Mouse (Mus musculus) liver, embryonic 15.5 days (tissue): ENCODE data around the gene Mical2. TPM values are rescaled to one million over a fixed set of nuclear protein-coding genes. Genes with fewer than 3 reads are reported as not detected.
A peak's percentile ranks its signal among the peaks of the same experiment; 100 is the strongest.

ENCODE experiments used
- ATAC-seq: fragments of 200-750 bp; cut with Nextera tagmentation; 2 replicates; pipeline ENCODE4 v1.8.0; 2017; ENCODE audit warnings: moderate number of reproducible peaks, mild to moderate bottlenecking, moderate library complexity; ENCODE audit not compliant: insufficient read depth
- H3K27ac ChIP-seq: fragments of 300-500 bp; sonication (generic); replicated peaks from 2 replicates; pipeline ENCODE4 v1.5.1; 2015; ENCODE audit warnings: mild to moderate bottlenecking, inconsistent platforms
- H3K27me3 ChIP-seq: fragments of 300-500 bp; sonication (generic); 2 replicates; pipeline ENCODE4 v1.6.1; 2015; ENCODE audit warnings: mild to moderate bottlenecking, inconsistent platforms
- H3K36me3 ChIP-seq: fragments of 300-500 bp; sonication (generic); replicated peaks from 2 replicates; pipeline ENCODE4 v1.6.1; 2015; ENCODE audit warnings: moderate library complexity, mild to moderate bottlenecking, inconsistent platforms
- H3K4me1 ChIP-seq: fragments of 300-500 bp; sonication (generic); replicated peaks from 2 replicates; pipeline ENCODE4 v1.6.1; 2015; ENCODE audit warnings: inconsistent platforms
- H3K4me2 ChIP-seq: fragments of 300-500 bp; sonication (generic); 2 replicates; pipeline ENCODE4 v1.6.1; 2015; ENCODE audit warnings: moderate library complexity, mild to moderate bottlenecking, inconsistent platforms
- H3K4me3 ChIP-seq: fragments of 300-500 bp; sonication (generic); replicated peaks from 2 replicates; pipeline ENCODE4 v1.5.1; 2015; ENCODE audit warnings: mild to moderate bottlenecking, inconsistent platforms
- H3K9ac ChIP-seq: fragments of 300-500 bp; sonication (generic); 2 replicates; pipeline ENCODE4 v1.6.1; 2015; ENCODE audit warnings: moderate library complexity, mild to moderate bottlenecking, inconsistent platforms
- H3K9me3 ChIP-seq: fragments of 300-500 bp; sonication (generic); replicated peaks from 2 replicates; pipeline ENCODE4 v1.6.1; 2016; ENCODE audit warnings: inconsistent platforms
- WGBS: fragments of 180-500 bp; shearing (Covaris S2); methylation state at CpG from one replicate; pipeline ENCODE4 v1.1.7; 2015; ENCODE audit warnings: mixed read lengths; ENCODE audit not compliant: insufficient replicate concordance; 5-methylcytosine and 5-hydroxymethylcytosine counted together
- polyA plus RNA-seq: library from polyadenylated mRNA; unstranded; fragments of >200 nt; fragmentation: Nextera tagmentation; extraction: Ambion mirVana; gene quantifications from 2 replicates; pipeline ENCODE4 v1.2.1, GENCODE M21; 2015

Gene Mical2
- polyA plus RNA-seq, 1 experiment from 2014 or later, result 1.8 TPM

- Histone ChIP-seq H3K4me3 (no peak overlapping the region), H3K4me2 (no peak overlapping the region), H3K27me3 (no peaks in the 10 kb centered on the region), H3K9ac (no peak overlapping the region), H3K36me3 (no peaks in the 10 kb centered on the region), H3K27ac (no peak overlapping the region), H3K9me3 (no peaks in the 10 kb centered on the region), H3K4me1 (no peaks in the 10 kb centered on the region)
- no peak for ATAC-seq
- WGBS, result 59% methylated on average over 5 of the region's 5 CpGs
These were observed 31.4 kb upstream of the Mical2 start for GRCm38 (mm10) chr7:112194286-112194685.

DNA sequence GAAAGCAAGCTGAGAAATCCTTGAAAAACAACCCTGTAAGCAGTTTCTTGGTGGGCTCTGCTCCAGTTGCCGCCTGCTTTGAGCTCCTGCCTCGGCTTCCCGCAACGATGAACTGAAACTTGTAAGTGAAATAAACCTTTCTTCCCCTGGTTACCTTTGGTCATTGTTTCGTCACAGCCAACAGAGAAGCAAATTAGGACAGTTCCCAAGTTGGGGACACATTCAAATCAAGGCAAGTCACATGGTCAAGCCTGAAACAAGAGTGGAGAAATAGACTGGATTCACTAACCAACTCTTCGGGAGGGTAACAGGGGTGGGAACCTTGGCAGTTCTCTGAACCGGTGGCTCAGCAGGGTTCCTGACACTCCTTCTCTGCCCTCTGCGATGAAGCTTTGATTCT is 28.2 kb upstream of the Mical2 start:
- Histone ChIP-seq H3K27me3 (no peaks in the 10 kb centered on the region), H3K27ac (no peak overlapping the region), H3K4me3 (no peak overlapping the region), H3K4me1 (no peaks in the 10 kb centered on the region), H3K4me2 (no peak overlapping the region), H3K9me3 (no peaks in the 10 kb centered on the region), H3K36me3 (no peaks in the 10 kb centered on the region), H3K9ac (no peak overlapping the region)
- 62% methylated on average over 8 of the region's 8 CpGs for WGBS
- ATAC-seq, result no peak

DNA sequence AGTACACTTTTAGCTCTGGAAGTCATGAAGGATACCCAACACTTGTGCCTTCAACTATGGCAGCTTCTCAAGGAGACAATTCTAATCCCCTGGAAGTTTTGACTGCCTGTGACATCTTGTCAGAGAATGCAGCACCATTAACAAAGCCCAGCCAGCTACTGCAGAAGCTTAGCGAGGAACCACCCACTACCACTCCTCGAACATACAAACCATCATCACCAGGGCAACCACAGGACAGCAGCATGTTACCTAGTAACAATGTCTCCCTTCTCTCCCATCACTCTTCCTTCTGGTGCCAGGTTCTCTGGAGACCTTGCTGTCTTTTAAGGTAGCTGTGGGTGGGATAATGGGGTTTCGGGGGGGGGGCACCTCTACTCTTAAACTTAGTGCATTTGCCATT is 26.3 kb upstream of the Mical2 start:
- no peaks in the 10 kb centered on the region for H3K27me3 ChIP-seq
- no peak overlapping the region for H3K27ac ChIP-seq
- H3K4me1 ChIP-seq, result no peaks in the 10 kb centered on the region
- no peaks in the 10 kb centered on the region for H3K9me3 ChIP-seq
- WGBS, result 37% methylated on average over 3 of the region's 3 CpGs
- H3K4me2 ChIP-seq, result no peak overlapping the region
- ATAC-seq, result no peak
- H3K9ac ChIP-seq, result no peak overlapping the region
- no peak overlapping the region for H3K4me3 ChIP-seq
- no peaks in the 10 kb centered on the region for H3K36me3 ChIP-seq

GRCm38 (mm10) chr7:112200761-112201160 is 24.9 kb upstream of the Mical2 start:
- ATAC-seq, result no peak
- Histone ChIP-seq H3K9ac (no peak overlapping the region), H3K27ac (no peak overlapping the region), H3K9me3 (no peaks in the 10 kb centered on the region), H3K4me3 (no peak overlapping the region), H3K4me2 (no peak overlapping the region), H3K27me3 (no peaks in the 10 kb centered on the region), H3K4me1 (no peaks in the 10 kb centered on the region), H3K36me3 (no peaks in the 10 kb centered on the region)
- 41% methylated on average over 4 of the region's 4 CpGs for WGBS

- no peaks in the 10 kb centered on the region for H3K36me3 ChIP-seq
- H3K9me3 ChIP-seq, result no peaks in the 10 kb centered on the region
- no peak overlapping the region for H3K27ac ChIP-seq
- H3K4me2 ChIP-seq, result no peak overlapping the region
- no peaks in the 10 kb centered on the region for H3K27me3 ChIP-seq
- WGBS, result 37% methylated on average over 4 of the region's 4 CpGs
- no peak overlapping the region for H3K9ac ChIP-seq
- H3K4me1 ChIP-seq, result no peaks in the 10 kb centered on the region
- ATAC-seq, result no peak
- no peak overlapping the region for H3K4me3 ChIP-seq
These were observed 23.5 kb upstream of the Mical2 start for GRCm38 (mm10) chr7:112202194-112202593.

DNA sequence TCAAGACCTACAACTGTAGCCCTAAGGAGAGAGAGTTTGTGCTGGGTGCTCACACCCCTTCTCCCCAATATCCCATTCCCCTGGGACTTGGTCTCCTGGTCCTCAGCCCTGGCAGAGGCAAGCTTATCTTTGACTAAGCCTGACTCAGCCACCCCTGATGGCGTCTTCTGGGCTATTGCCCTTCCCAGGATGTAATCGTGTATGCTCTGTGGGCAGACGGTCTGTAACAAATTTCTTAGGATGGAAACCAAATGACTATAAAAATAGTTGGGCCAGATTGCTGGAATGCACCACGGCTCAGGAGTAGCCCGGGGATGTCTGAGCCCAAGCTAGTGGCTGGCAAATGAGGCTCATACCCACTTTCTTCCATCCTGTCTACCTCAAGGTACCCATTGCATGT is 22.8 kb upstream of the Mical2 start:
- ATAC-seq, result no peak
- no peak overlapping the region for H3K27ac ChIP-seq
- H3K4me3 ChIP-seq, result no peak overlapping the region
- no peaks in the 10 kb centered on the region for H3K36me3 ChIP-seq
- no peaks in the 10 kb centered on the region for H3K4me1 ChIP-seq
- H3K9ac ChIP-seq, result no peak overlapping the region
- WGBS, result 61% methylated on average over 5 of the region's 5 CpGs
- no peaks in the 10 kb centered on the region for H3K27me3 ChIP-seq
- no peak overlapping the region for H3K4me2 ChIP-seq
- H3K9me3 ChIP-seq, result no peaks in the 10 kb centered on the region

- Histone ChIP-seq H3K4me2 (no peak overlapping the region), H3K27ac (no peak overlapping the region), H3K36me3 (no peaks in the 10 kb centered on the region), H3K9me3 (no peaks in the 10 kb centered on the region), H3K27me3 (no peaks in the 10 kb centered on the region), H3K4me1 (peaks cover 9% of the 10 kb centered on the region), H3K4me3 (no peak overlapping the region), H3K9ac (no peak overlapping the region)
- WGBS, result 44% methylated on average over 5 of the region's 5 CpGs
- no peak for ATAC-seq
These were observed 21.7 kb upstream of the Mical2 start for GRCm38 (mm10) chr7:112203937-112204336.

- 25% methylated on average over 6 of the region's 6 CpGs for WGBS
These were observed 21.2 kb upstream of the Mical2 start for GRCm38 (mm10) chr7:112204380-112204963.

GRCm38 (mm10) chr7:112205513-112205912 is 20.1 kb upstream of the Mical2 start:
- Histone ChIP-seq H3K27me3 (no peaks in the 10 kb centered on the region), H3K4me2 (no peak overlapping the region), H3K4me3 (no peak overlapping the region), H3K4me1 (peaks cover 11% of the 10 kb centered on the region), H3K9ac (no peak overlapping the region), H3K27ac (no peak overlapping the region), H3K9me3 (no peaks in the 10 kb centered on the region), H3K36me3 (no peaks in the 10 kb centered on the region)
- no peak for ATAC-seq
- WGBS, result 63% methylated on average over 6 of the region's 6 CpGs

More at GRCm38 (mm10) chr7:112204380-112204963, 21.2 kb upstream of the Mical2 start:
- Histone ChIP-seq H3K9me3 (no peaks in the 10 kb centered on the region), H3K4me1 (peaks cover 11% of the 10 kb centered on the region), H3K9ac (no peak overlapping the region), H3K27ac (no peak overlapping the region), H3K36me3 (no peaks in the 10 kb centered on the region), H3K4me3 (no peak overlapping the region), H3K27me3 (no peaks in the 10 kb centered on the region), H3K4me2 (no peak overlapping the region)
- no peak for ATAC-seq

DNA sequence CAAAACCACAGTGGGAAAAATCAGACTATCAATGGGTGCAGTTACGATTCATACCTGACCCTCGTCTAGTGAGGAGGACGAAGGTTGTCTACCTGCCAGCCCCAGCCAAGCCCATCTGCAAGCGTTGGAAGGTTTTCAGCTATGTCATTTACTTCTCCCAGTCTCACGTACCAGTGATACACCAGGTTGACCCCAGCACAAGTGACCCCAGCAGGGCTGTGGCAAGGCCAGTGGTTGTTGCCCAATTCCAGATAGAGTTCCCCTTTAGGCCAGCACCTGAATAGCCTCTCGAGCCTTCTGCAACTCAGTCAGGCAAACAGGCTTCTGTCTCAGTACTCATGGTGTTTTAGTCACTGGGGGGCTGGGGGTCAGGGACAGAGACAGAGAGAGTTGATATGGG is 17.9 kb upstream of the Mical2 start:
- no peak overlapping the region for H3K4me2 ChIP-seq
- H3K36me3 ChIP-seq, result no peaks in the 10 kb centered on the region
- no peak overlapping the region for H3K9ac ChIP-seq
- no peak overlapping the region for H3K4me3 ChIP-seq
- no peaks in the 10 kb centered on the region for H3K27me3 ChIP-seq
- ATAC-seq, result no peak
- WGBS, result 68% methylated on average over 6 of the region's 6 CpGs
- H3K4me1 ChIP-seq, result peaks cover 11% of the 10 kb centered on the region
- no peak overlapping the region for H3K27ac ChIP-seq
- H3K9me3 ChIP-seq, result no peaks in the 10 kb centered on the region

GRCm38 (mm10) chr7:112208323-112209167 is 17.1 kb upstream of the Mical2 start:
- peak; percentile 15; the same call in 1 of the 2 replicates for ATAC-seq
- Histone ChIP-seq H3K9ac (no peak overlapping the region), H3K4me3 (no peak overlapping the region), H3K27me3 (no peaks in the 10 kb centered on the region), H3K4me2 (no peak overlapping the region), H3K36me3 (no peaks in the 10 kb centered on the region), H3K9me3 (no peaks in the 10 kb centered on the region), H3K27ac (no peak overlapping the region), H3K4me1 (peaks cover 11% of the 10 kb centered on the region)
- WGBS, result 44% methylated on average over 10 of the region's 10 CpGs
